8 mouse cellular contexts compared by ENCODE assay signal in the genomic region with DNA sequence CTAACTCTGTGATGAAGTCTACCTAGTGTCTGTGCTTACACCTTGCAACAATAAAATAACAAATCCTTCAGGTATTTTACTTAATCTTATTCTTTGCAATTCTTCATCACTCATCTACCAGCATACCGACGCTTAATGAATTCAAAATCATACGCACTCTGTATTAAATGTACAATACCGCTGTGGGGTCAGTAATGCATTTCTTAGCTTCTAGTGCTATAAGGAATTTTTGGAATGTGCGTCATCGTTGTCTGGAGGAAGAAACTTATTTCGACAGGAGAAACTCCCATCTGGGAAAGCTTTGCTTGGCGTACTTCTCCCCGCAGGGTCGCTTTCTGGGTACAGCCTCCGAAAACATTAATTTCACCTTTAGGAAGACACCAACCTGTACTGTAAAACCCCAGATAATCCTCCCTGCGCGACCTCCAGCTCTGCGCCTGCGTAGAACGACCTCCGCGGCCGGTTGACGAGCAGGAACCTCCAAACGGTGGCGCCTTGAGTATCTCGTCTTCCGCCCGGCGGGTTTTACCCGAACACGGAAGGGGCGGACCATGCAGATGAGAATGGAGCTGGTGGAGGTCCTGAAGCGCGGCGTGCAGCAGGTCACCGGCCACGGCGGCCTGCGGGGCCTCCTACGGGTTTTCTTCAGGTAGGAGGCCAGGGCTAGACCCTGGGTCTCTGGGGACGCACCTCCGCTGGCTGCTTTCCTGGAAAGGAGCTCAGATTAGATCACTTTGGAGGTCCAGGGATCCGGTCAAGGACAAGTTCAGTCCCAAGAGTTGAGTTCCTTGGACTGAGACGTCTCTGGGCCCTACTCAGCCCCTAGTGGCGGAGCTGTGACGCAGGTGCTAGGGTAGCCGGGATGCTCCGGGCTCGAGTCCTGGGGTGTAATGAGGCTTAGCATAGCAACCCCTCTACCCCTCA. TPM values are rescaled to one million over a fixed set of nuclear protein-coding genes. Genes with fewer than 3 reads are reported as not detected.
DNase-seq lines count a peak whose midpoint lies in the region; ATAC-seq lines count a peak whose summit lies in the region.

A gene (plus strand): TSS at position 239 of the 924 bp plus-strand sequence.

- peak within 1 kb of the TSS; percentile 67 for H3K4me2 ChIP-seq in lung, embryonic 16.5 days (ENCODE audit: low read depth, low read length)

- DNase-seq in MEL-GATA-1-ER (ENCODE audit: extremely low read depth, low read depth): peak; percentile 80
- DNase-seq in cerebellum, adult 8-10 months: peak; percentile 96
- peak; percentile 90 for DNase-seq in forelimb bud, embryonic 11.5 days (ENCODE audit: low read depth, low spot score)
- DNase-seq in layer of hippocampus, adult 9-10 months (ENCODE audit: low spot score): peak; percentile 91
- peak; percentile 97 for DNase-seq in ovary, postnatal 10 days (ENCODE audit: low spot score)
- DNase-seq in thymus, postnatal 10 days (ENCODE audit: low spot score in 2 of 2): peak; percentile 90 to 95

- H3K36me3 ChIP-seq in lung, embryonic 16.5 days (ENCODE audit: control insufficient read depth, insufficient read depth, low read length): peaks cover 18% of the 10 kb centered on the region

- under 1% methylated on average over 46 of the region's 46 CpGs for WGBS in lung, embryonic 16.5 days

- H3K9me3 ChIP-seq in lung, embryonic 16.5 days (ENCODE audit: control insufficient read depth, low read length): no peaks in the 10 kb centered on the region

- peak within 1 kb of the TSS; percentile 70 for H3K4me3 ChIP-seq in lung, embryonic 16.5 days (ENCODE audit: low read length)

- H3K4me1 ChIP-seq in lung, embryonic 16.5 days (replicated peaks; ENCODE audit: control insufficient read depth, insufficient read depth, low read length): peaks cover 6% of the 10 kb centered on the region

- H3K27ac ChIP-seq in lung, embryonic 16.5 days (ENCODE audit: low read length): peak within 1 kb of the TSS; percentile 70

- H3K27me3 ChIP-seq in lung, embryonic 16.5 days (ENCODE audit: control insufficient read depth, insufficient read depth, low read depth, low read length): no peaks in the 10 kb centered on the region

- H3K9ac ChIP-seq in lung, embryonic 16.5 days (ENCODE audit: low read length): peak within 1 kb of the TSS; percentile 78

- peak; percentile 99 to 100 for ATAC-seq in hematopoietic stem cell, adult 5-6 weeks (replicated peaks in 1 of 2; ENCODE audit: insufficient read depth in 1 of 2, low FRiP score in 2 of 2, low TSS enrichment in 1 of 2, low read depth in 1 of 2, poor library complexity in 2 of 2, severe bottlenecking in 2 of 2)
- peak; percentile 98 for ATAC-seq in lung, embryonic 16.5 days (ENCODE audit: low read depth)

RNA-seq across cellular contexts. Expression of the gene that starts here (rescaled TPM):
- 215 and 256 TPM in 2 replicates for total RNA-seq in hematopoietic stem cell, adult 5-6 weeks (2017)
- polyA plus RNA-seq in lung, embryonic 16.5 days (2015; fragmentation: Nextera tagmentation; extraction: Ambion mirVana): 294 and 308 TPM in 2 replicates

Comparison
In these comparisons a context has a peak if more than half of its experiments do, and no peak if none do; other contexts are left out.
1. Peak in every context shown above with its lines: DNase-seq, ATAC-seq, H3K4me3 ChIP-seq and H3K27ac ChIP-seq.